Mouse (Mus musculus) urinary bladder, adult 18-20 months (tissue): ENCODE data around the gene Gchfr.
A peak's percentile ranks its signal among the peaks of the same experiment; 100 is the strongest.

Experiments
- DNase-seq, 2 experiments: peaks; one replicate each; pipeline ENCODE4 v3.0.0; 2022; ENCODE audit warnings: low spot score in 2 of 2, mixed read lengths in 2 of 2

Gene Gchfr

DNA sequence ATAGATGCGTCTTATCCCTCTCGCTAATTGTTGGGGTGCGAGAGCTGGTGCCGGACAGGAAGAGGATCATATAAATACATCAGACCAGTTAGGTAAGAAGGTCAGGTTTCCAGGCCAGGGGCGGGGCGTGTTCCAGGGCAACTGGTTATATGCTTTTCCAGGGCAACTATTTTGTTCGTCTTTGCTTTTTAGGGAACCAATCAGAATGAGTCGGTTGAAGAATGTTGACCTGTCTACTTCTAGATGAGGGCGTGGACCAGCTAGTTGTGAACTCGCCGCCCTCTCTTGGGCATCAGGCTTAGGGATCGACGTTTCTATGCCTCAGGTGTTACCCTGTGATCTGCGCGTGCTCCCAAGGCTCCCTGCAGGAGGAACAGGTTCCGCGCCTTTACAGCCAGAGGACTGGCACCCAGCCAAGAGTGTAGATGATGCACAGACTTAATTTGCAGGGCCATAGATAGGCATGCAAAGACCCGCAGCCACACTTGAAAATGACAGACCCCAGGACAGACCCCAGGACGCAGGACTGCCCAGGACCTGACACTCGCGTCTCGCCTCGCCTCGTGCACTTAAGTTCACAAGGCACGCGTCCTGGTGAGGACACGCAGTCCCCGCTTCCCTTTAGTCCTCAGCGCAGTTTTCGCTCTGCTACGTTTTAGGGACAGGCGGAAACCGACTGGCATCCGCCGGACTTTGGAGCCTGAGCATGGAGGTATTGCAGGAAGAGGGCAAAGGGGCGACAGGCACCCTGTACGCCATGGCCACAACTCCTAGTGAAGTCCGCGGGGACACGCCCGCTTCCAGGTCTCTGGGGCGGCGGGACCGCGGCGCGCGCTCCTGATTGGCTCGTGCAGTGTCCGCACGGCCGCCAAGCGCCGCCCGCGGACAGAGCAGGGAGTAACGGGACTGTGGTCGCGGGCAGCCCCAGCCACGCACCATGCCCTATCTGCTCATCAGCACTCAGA, at the start of gene Gchfr:
TSS of gene Gchfr (plus strand) at position 873 of the 965 bp plus-strand sequence.
- DNase-seq, result peak; percentile 43 to 61

GRCm38 (mm10) chr2:119136346-119136898, 31.2 kb upstream of the Gchfr start:
- DNase-seq, result no peak

DNA sequence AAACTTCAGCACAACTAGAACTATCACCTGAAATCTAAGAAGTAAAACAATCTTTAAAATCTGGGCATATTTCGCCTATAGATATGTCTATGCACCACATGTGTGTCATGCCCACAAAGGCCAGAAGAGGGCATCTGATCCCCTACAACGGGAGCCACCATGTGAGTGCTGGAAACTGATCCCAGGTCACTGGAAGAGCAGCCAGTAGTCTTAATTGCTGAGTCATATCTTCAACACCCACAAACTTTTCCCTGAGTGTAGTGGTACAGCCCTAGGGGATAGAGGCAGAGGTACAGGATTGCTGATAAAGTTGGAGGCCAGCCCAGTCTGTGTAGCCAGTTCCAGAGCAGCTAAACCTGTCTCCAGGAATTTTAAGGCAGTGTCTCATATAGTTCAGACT, 22.4 kb upstream of the Gchfr start:
- DNase-seq, result no peak

DNA sequence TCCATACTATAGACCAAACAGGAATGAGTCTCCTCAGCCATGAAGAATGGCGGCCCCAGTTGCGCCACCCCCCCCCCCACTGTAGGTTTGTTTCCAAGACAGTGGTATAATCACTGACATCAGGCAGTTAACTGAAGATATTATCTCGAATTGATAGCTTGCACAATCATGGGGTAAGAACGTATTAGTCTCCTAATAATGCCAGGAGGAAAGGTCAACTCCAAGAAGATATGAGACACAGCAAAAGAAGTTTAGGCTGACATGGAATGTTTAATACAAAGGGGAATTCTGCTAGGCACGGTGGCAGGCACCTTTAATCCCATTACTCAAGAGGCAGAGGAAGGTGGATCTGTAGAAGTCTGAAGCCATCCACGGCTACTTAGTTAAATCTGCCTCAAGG, 21.1 kb upstream of the Gchfr start:
- no peak for DNase-seq

- DNase-seq, result no peak
Measured at GRCm38 (mm10) chr2:119147160-119147678, 20.4 kb upstream of the Gchfr start.

DNA sequence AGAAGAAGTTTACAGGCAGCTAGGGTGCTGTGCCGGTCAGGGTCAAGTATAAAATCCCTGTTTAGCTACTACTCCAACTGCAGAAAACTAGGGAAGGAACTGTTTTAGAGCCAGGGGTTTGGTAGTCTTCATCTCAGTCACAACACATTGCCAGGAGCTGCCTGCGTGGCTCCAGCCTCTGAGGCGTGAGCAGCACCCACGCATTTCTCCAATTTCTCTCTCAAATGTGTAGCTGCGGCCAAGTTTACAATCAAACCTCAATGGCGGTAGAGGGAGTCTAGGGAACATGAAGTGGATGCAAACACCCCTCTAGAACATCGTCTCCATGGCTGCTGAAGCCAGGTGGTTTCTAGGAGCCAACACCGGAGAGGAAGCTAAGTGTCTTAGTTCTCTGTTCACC, 19.8 kb upstream of the Gchfr start:
- DNase-seq, result no peak

DNA sequence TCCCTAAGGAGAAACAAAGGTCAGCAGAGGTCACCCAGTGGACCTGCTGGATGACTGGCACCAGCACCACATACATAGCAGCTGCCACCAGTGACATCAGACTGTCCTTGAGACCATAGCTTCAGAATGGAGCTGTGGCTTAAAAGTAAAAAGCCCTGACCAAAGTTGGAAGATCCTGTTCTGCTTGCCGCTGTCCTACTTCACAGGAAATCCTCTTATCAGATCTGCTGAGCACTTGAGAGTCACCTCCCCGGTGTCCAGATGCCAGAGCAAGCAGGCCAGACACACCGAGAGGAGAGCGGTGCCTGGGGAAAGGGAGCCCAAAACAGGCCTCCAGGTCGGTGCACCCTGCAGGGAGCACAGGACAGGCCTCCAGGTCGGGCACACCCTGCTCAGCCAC, 15.3 kb upstream of the Gchfr start:
- DNase-seq, result no peak

- no peak for DNase-seq
Measured at GRCm38 (mm10) chr2:119154683-119155082, 12.9 kb upstream of the Gchfr start.

GRCm38 (mm10) chr2:119155388-119155787, 12.2 kb upstream of the Gchfr start:
- DNase-seq, result no peak

- DNase-seq, result no peak
Measured at GRCm38 (mm10) chr2:119156081-119156680, 11.4 kb upstream of the Gchfr start.

- peak; percentile 89 to 95 for DNase-seq
Measured at GRCm38 (mm10) chr2:119156681-119157572, 10.6 kb upstream of the Gchfr start, which contains the start of gene Rmdn3. TSS of gene Rmdn3 (minus strand) at chr2:119157034.

DNA sequence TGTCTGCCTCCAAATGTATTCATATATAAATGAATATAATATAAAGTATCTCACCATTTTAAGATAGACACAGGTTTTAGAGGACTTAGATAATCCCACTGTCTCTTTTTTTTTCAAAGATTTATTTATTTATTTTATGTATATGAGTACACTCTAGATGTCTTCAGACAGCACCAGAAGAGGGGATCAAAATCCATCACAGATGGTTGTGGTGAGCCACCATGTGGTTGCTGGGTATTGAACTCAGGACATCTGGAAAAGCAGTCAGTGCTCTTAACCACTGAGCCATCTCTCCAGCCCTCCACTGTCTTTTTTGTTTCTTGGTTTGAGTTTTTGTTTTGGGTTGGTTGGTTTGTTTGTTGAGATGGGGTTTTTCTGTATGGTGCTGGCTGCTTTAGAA, 9.7 kb upstream of the Gchfr start:
- DNase-seq, result no peak

DNA sequence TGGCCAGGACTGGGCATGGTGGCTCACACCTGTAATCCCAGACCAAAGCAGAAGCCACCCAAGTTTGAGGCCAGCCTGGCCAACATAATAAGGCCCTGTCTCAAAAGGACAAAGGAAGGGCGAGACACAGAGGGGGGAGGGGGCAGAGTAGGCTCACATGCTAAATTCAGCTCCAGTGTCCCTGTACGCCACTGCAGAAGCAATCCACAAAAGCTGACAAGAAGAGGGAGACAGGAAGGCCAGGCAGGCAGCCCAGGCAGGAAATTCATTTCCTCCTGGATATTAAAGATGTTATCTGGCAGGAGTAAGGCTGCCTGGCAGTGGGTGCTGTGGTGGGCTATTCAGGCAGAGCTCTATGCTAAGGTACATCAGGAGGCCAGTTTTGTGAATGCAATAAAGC, 6.3 kb upstream of the Gchfr start:
- DNase-seq, result no peak

DNA sequence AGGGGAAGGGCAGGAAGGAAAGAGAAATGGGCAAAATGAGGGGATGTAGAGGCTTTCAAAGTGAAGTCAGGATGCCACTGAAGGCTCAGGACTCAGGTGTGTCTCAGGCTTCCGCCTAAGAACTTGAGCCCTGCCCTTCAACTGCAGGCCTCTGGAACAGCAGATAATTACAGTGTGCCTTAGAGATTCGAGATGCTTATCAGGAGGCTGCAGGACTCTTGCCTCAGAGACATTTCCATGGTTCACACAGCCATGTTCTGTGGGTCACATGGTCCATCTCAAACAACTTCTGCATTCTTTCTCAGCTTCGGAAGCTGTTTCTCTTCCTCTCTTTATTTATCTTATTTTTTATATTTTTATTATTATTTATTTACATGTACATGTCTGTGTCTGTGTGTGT, 4.4 kb upstream of the Gchfr start:
- DNase-seq, result no peak

DNA sequence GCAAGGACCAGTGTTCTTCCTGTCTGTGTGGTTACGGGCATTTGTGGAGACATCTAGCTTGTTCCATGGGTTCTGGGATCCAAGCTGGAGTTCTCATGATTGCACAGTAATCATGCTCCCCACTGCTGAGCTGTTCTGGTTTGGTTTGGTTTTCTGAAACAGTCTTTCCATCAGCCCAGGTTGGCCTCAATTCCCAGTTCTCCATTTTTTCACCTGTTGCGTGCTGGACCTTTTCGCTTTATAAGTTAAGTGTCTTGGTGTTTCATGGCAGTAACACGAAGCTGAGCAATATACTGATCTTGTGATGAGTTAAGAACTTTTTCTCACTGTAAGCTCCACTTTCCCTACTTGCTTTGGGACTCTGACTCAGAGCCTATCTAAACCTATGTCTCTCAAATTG, 3.6 kb upstream of the Gchfr start:
- DNase-seq, result no peak

GRCm38 (mm10) chr2:119165401-119165800, 2.2 kb upstream of the Gchfr start:
- DNase-seq, result no peak

DNA sequence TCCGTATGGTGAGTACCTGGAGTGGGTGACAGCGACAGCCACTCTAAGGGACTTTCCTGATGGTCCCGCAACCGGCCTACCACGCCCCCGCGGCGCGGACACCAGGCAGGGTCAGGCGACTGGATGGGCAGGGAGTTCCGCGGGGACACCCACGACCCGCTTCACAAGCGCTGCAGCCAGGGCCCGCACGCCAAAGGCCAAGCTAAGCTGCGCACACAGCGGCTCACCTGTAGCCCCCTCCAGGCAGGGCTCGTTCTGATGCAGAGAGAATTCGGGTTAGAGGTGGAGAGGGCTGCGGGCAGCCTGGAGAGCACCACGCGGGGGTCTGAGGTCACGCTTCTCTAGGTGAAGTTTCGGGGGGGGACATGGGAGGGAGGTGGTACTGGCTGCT, 288 bp downstream of the Gchfr start:
- no peak for DNase-seq

DNA sequence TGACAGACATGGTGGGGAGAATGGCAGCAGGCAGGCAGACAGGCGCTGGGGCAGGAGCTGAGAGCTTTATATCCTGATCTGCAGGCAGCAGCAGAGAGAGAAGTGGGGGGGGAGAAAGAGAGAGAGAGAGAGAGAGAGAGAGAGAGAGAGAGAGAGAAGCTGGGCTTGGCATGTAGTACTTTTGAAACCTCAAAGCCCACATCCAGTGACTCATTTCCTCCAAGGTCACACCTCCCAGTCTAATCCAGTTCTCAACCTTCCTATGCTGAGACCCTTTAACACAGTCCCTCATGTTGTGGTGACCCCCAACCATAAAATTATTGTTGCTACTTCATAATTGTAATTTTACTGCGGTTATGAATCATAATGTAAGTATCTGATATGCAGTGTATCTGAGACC, 2.7 kb downstream of the Gchfr start:
- DNase-seq, result no peak

DNA sequence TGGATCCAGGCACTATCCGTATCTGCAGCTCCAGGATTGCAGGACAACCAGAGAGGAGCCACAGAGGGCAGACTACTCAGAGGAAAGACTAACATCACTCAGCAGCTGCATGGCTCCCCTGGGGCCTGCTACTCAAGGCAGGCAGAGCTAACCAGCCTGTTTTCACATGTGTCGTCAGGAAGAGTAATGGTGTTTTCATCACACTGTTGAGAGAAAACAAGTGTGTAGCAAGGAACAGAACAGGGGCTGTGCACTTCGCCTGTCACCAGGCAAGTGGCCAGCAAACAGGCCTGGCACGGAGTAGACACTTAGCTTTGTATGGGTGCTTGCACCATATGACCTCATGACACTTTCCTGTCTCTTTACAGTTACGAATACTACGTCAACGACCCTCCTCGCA, 4.0 kb downstream of the Gchfr start:
- DNase-seq, result no peak

- DNase-seq, result no peak
Measured at GRCm38 (mm10) chr2:119172446-119172845, 4.9 kb downstream of the Gchfr start.

GRCm38 (mm10) chr2:119172862-119173576, 5.4 kb downstream of the Gchfr start:
- no peak for DNase-seq
